Mouse (Mus musculus) C2C12 (cell line): ENCODE measurements around the gene Mdh1.

ENCODE experiments used
- CTCF ChIP-seq: IDR thresholded peaks from one replicate; pipeline ENCODE4 v1.5.1; 2011; ENCODE audit not compliant: control insufficient read depth, insufficient read depth, insufficient read length
- MYOG ChIP-seq: IDR thresholded peaks from one replicate; pipeline ENCODE4 v1.6.1; 2011; ENCODE audit not compliant: control insufficient read depth, insufficient read length; ENCODE audit errors: extremely low read depth

DNA sequence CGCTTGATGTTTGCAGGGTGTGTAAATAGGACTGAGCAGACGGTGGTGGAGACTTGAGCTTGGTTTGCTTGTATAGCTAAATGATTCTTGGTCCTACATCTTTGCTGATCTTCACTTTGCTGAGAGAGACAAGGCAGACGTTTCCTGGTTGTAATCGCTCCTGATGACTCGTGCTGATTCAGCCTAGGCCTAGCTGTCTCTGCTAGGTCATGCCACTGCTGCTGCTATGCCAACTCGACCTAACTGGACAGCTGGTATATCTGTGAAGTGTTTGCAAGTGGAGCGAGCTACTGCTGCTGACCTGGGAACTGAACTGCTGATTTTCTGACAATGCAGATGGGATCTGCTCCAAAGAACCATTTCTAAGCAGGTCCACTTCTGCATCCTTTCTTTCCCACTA, 9.3 kb upstream of the Mdh1 start:
- no peak for TF ChIP-seq CTCF
- no peak for TF ChIP-seq MYOG
